15 mouse cellular contexts compared by ENCODE assay signal in genomic region chr8:117362438-117362726, GRCm38 (mm10).
DNase-seq lines count a peak whose midpoint lies in the region; ATAC-seq and TF ChIP-seq lines count a peak whose summit lies in the region.
"Had no signal": no experiment of that assay in that cellular context is flagged by ENCODE, and none has a peak within 500 bp of the region (broad histone marks: within the 10 kb centered on the region; RNA-seq: fewer than 3 reads in every experiment).

No protein-coding gene starts in this region.

- H3K36me3 ChIP-seq in hindbrain, embryonic 13.5 days, result no peaks in the 10 kb centered on the region
- H3K36me3 ChIP-seq in hindbrain, embryonic 10.5 days, result peaks cover 8% of the 10 kb centered on the region
- H3K36me3 ChIP-seq in liver, embryonic 13.5 days, result 0 out of 2 replicates have a peak, but pooled peaks cover 4% of the 10 kb centered on the region
- no peaks in the 10 kb centered on the region; the same call in 1 of the 2 replicates for H3K36me3 ChIP-seq in liver, postnatal 0 days (replicated peaks; ENCODE audit: insufficient read depth, low read length)
- H3K36me3 ChIP-seq: limb, embryonic 12.5 days; midbrain, embryonic 13.5 days had no signal

- H3K9me3 ChIP-seq in hindbrain, embryonic 13.5 days, result no peaks in the 10 kb centered on the region
- H3K9me3 ChIP-seq in hindbrain, embryonic 10.5 days, result no peaks in the 10 kb centered on the region
- H3K9me3 ChIP-seq in liver, embryonic 13.5 days (replicated peaks), result no peaks in the 10 kb centered on the region
- no peaks in the 10 kb centered on the region for H3K9me3 ChIP-seq in liver, postnatal 0 days (ENCODE audit: low read length)
- H3K9me3 ChIP-seq: forebrain, embryonic 13.5 days; limb, embryonic 12.5 days; midbrain, embryonic 13.5 days had no signal

- H3K27me3 ChIP-seq in hindbrain, embryonic 13.5 days, result no peaks in the 10 kb centered on the region
- H3K27me3 ChIP-seq in hindbrain, embryonic 10.5 days (ENCODE audit: insufficient read depth, poor library complexity, severe bottlenecking), result no peaks in the 10 kb centered on the region
- H3K27me3 ChIP-seq in liver, embryonic 13.5 days, result no peaks in the 10 kb centered on the region
- H3K27me3 ChIP-seq in liver, postnatal 0 days (ENCODE audit: insufficient read depth, low read length), result no peaks in the 10 kb centered on the region
- H3K27me3 ChIP-seq: forebrain, embryonic 13.5 days; limb, embryonic 12.5 days; midbrain, embryonic 13.5 days had no signal

- H3K27ac ChIP-seq in hindbrain, embryonic 13.5 days, result 0 out of 2 replicates have a peak overlapping the region, but pooled peaks have one; percentile 12
- H3K27ac ChIP-seq in hindbrain, embryonic 10.5 days, result no peak overlapping the region
- peak overlapping the region; percentile 20; the same call in 1 of the 2 replicates for H3K27ac ChIP-seq in liver, embryonic 13.5 days
- H3K27ac ChIP-seq in liver, postnatal 0 days (ENCODE audit: low read depth), result peak overlapping the region; percentile 44; the same call in 1 of the 2 replicates
- H3K27ac ChIP-seq: forebrain, embryonic 13.5 days; limb, embryonic 12.5 days; midbrain, embryonic 13.5 days had no signal

- no peak overlapping the region for H3K9ac ChIP-seq in hindbrain, embryonic 13.5 days
- no peak overlapping the region for H3K9ac ChIP-seq in liver, embryonic 13.5 days
- no peak overlapping the region for H3K9ac ChIP-seq in liver, postnatal 0 days (replicated peaks)
- H3K9ac ChIP-seq: forebrain, embryonic 13.5 days; limb, embryonic 12.5 days; midbrain, embryonic 13.5 days had no signal

- no peak overlapping the region for H3K4me3 ChIP-seq in hindbrain, embryonic 13.5 days
- H3K4me3 ChIP-seq in hindbrain, embryonic 10.5 days, result no peak overlapping the region
- no peak overlapping the region for H3K4me3 ChIP-seq in liver, embryonic 13.5 days (replicated peaks)
- no peak overlapping the region for H3K4me3 ChIP-seq in liver, postnatal 0 days (ENCODE audit: low read depth, low read length)
- H3K4me3 ChIP-seq: forebrain, embryonic 13.5 days; limb, embryonic 12.5 days; midbrain, embryonic 13.5 days had no signal

- TF ChIP-seq EP300 in liver, postnatal 0 days (IDR thresholded peaks at IDR 0.05; ENCODE audit: low read depth), result no peak

- WGBS in hindbrain, embryonic 13.5 days, result 55% methylated on average over 2 of the region's 2 CpGs
- 76% methylated on average over 2 of the region's 2 CpGs for WGBS in hindbrain, embryonic 10.5 days
- WGBS in liver, embryonic 13.5 days (ENCODE audit: insufficient replicate concordance), result 28% methylated on average over 2 of the region's 2 CpGs
- 36% methylated on average over 2 of the region's 2 CpGs for WGBS in liver, postnatal 0 days (ENCODE audit: insufficient replicate concordance)

- no peak for TF ChIP-seq CTCF in liver, postnatal 0 days (IDR thresholded peaks at IDR 0.05; ENCODE audit: low read depth)

- DNase-seq in hindbrain, embryonic 10.5 days (ENCODE audit: low spot score), result no peak
- no peak for DNase-seq in liver, embryonic 13.5 days
- DNase-seq in liver, result no peak
- DNase-seq in liver, postnatal 0 days, result no peak
- DNase-seq in urinary bladder, postnatal 4 days (ENCODE audit: low spot score in 2 of 2), result no peak
- DNase-seq in left cerebral cortex, adult 18-20 months (ENCODE audit: low spot score in 2 of 2), result no peak
- DNase-seq: adrenal gland, postnatal 10 days; heart, adult 18-20 months; lung, postnatal 14 days; thymus, adult 18-20 months had no signal

- peaks cover 56% of the 10 kb centered on the region for H3K4me1 ChIP-seq in hindbrain, embryonic 13.5 days (replicated peaks)
- H3K4me1 ChIP-seq in hindbrain, embryonic 10.5 days (replicated peaks), result peaks cover 47% of the 10 kb centered on the region
- H3K4me1 ChIP-seq in liver, embryonic 13.5 days (replicated peaks), result peaks cover 82% of the 10 kb centered on the region
- peaks cover 63% of the 10 kb centered on the region for H3K4me1 ChIP-seq in liver, postnatal 0 days (ENCODE audit: insufficient read depth)

- no peak for ATAC-seq in hindbrain, embryonic 13.5 days (ENCODE audit: low FRiP score)
- no peak for ATAC-seq in liver, embryonic 13.5 days (ENCODE audit: low read depth)
- peak; percentile 29 for ATAC-seq in CD4-positive, CD25-positive, alpha-beta regulatory T cell, adult 4 months
- no peak for ATAC-seq in liver, postnatal 0 days
- ATAC-seq: forebrain, embryonic 13.5 days; midbrain, embryonic 13.5 days had no signal

- no peak overlapping the region for H3K4me2 ChIP-seq in hindbrain, embryonic 13.5 days
- no peak overlapping the region for H3K4me2 ChIP-seq in liver, embryonic 13.5 days
- no peak overlapping the region for H3K4me2 ChIP-seq in liver, postnatal 0 days (ENCODE audit: low read depth, low read length)
- H3K4me2 ChIP-seq: forebrain, embryonic 13.5 days; limb, embryonic 12.5 days; midbrain, embryonic 13.5 days had no signal
